Mouse (Mus musculus): ENCODE measurements at regions not wholly inside any gene's neighbourhood (a gene's known extent, or its start where the extent isn't known, plus 50 kb on each side); places are given as distances from the start of the nearest gene placed in this dataset.

DNA sequence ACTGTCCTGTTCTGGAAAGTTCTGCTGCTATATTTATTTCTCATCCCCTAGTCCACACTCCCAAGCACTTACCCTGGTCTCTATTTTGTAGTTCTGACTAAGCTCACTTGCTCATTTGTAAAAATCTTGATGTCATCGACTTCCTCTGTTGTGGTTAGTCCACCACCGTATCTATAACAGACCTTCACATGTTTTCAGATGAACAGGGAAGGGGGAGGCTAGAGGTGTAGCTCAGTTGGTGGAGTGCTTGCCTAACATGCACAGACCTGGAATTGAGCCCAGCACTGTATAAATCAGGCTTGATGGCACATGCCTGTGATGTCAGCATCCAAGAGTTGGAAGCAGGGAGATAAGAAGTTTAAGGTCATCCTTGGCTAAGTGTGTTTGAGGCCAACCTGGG lies 78.3 kb upstream of the Noct start:
- TF ChIP-seq POLR2A (IDR thresholded peaks at IDR 0.05; ENCODE audit: borderline replicate concordance, low read depth, low read length) (no peak), CTCF (IDR thresholded peaks at IDR 0.05; ENCODE audit: low read depth, low read length) (no peak)
- H3K4me1 ChIP-seq (ENCODE audit: control insufficient read depth, insufficient read depth, low read length) = peaks cover 10% of the 10 kb centered on the region
- H3K27ac ChIP-seq (ENCODE audit: insufficient read depth, low read depth, low read length) = no peak overlapping the region
- no peak overlapping the region for H3K4me3 ChIP-seq (ENCODE audit: insufficient read depth, low read length)

DNA sequence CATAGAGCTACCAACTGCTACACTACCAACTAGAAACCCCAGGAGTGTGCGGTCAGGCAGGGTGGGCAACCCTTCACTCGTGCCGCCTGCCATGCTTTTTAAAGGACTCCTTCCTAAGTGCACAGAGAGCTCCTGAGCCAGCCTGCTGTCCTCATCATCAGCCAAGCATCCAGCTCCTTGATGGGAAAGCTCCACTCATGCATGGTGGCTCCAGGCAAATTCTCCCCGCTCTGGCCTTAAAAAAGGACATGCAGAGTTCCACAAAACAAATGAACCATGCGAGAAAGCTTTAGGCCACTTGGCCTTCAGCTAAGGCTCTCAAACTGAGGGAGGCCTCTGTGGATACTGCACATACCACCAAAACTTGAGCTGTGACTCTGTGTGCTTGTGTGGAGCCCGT lies 74.2 kb upstream of the Noct start:
- Histone ChIP-seq H3K27ac (ENCODE audit: insufficient read depth, low read depth, low read length) (no peak overlapping the region), H3K4me1 (ENCODE audit: control insufficient read depth, insufficient read depth, low read length) (peaks cover 13% of the 10 kb centered on the region), H3K4me3 (ENCODE audit: insufficient read depth, low read length) (no peak overlapping the region)
- TF ChIP-seq POLR2A (IDR thresholded peaks at IDR 0.05; ENCODE audit: borderline replicate concordance, low read depth, low read length) (no peak), CTCF (IDR thresholded peaks at IDR 0.05; ENCODE audit: low read depth, low read length) (no peak)

DNA sequence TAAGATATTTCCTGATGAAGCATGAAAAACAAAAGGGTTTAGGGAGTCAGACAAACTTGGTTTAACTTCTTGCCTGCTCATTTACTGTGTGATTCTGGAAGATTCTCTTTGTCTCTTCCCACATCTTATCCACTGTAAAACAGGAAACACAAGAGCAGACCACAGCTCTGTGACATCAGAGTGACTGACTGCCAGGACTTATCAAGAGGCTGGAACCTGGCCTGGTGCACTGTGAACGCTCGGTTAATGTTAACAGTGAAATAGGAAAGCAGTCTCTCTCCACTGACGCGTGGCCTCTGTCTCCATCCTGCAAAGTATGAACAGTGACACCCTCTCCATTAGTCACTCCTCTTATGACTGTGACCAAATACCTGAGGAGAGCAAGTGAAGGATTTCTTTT lies 73.1 kb upstream of the Noct start:
- Histone ChIP-seq H3K4me1 (ENCODE audit: control insufficient read depth, insufficient read depth, low read length) (peaks cover 15% of the 10 kb centered on the region), H3K27ac (ENCODE audit: insufficient read depth, low read depth, low read length) (no peak overlapping the region), H3K4me3 (ENCODE audit: insufficient read depth, low read length) (no peak overlapping the region)
- TF ChIP-seq CTCF (IDR thresholded peaks at IDR 0.05; ENCODE audit: low read depth, low read length) (no peak), POLR2A (IDR thresholded peaks at IDR 0.05; ENCODE audit: borderline replicate concordance, low read depth, low read length) (no peak)

DNA sequence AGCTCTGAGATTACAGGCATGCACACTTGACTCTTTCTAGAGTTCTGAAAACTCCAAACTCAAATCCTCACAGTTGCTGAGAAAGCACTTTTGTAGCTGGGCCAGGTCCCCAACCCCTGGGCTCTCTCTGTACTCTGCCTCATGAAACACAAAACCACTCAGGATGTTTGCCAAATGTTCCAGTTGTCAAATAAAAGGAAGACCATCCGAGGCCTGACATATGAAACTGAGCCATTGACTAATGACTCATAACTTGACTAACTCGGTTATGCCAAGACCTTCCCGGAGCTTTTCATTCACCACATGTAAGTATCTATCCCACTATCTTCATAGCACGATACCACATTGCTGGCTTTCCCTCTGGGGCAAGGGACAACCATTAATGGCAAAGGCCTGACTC lies 68.6 kb upstream of the Noct start:
- Histone ChIP-seq H3K4me3 (ENCODE audit: insufficient read depth, low read length) (no peak overlapping the region), H3K27ac (ENCODE audit: insufficient read depth, low read depth, low read length) (no peak overlapping the region), H3K4me1 (ENCODE audit: control insufficient read depth, insufficient read depth, low read length) (peaks cover 18% of the 10 kb centered on the region)
- TF ChIP-seq POLR2A (IDR thresholded peaks at IDR 0.05; ENCODE audit: borderline replicate concordance, low read depth, low read length) = no peak
- no peak for TF ChIP-seq CTCF (IDR thresholded peaks at IDR 0.05; ENCODE audit: low read depth, low read length)

GRCm38 (mm10) chr3:51156386-51157290 lies 67.6 kb upstream of the Noct start:
- no peak overlapping the region for H3K27ac ChIP-seq (ENCODE audit: insufficient read depth, low read depth, low read length)
- TF ChIP-seq POLR2A (IDR thresholded peaks at IDR 0.05; ENCODE audit: borderline replicate concordance, low read depth, low read length) (no peak), CTCF (IDR thresholded peaks at IDR 0.05; ENCODE audit: low read depth, low read length) (peak; percentile 63)
- H3K4me1 ChIP-seq (ENCODE audit: control insufficient read depth, insufficient read depth, low read length) = peaks cover 13% of the 10 kb centered on the region
- H3K4me3 ChIP-seq (ENCODE audit: insufficient read depth, low read length) = no peak overlapping the region

GRCm38 (mm10) chr3:51157291-51157650 lies 67.0 kb upstream of the Noct start:
- Histone ChIP-seq H3K4me3 (ENCODE audit: insufficient read depth, low read length) (no peak overlapping the region), H3K27ac (ENCODE audit: insufficient read depth, low read depth, low read length) (no peak overlapping the region), H3K4me1 (ENCODE audit: control insufficient read depth, insufficient read depth, low read length) (peaks cover 13% of the 10 kb centered on the region)
- TF ChIP-seq POLR2A (IDR thresholded peaks at IDR 0.05; ENCODE audit: borderline replicate concordance, low read depth, low read length) (no peak), CTCF (IDR thresholded peaks at IDR 0.05; ENCODE audit: low read depth, low read length) (no peak)

- TF ChIP-seq CTCF (IDR thresholded peaks at IDR 0.05; ENCODE audit: low read depth, low read length) (no peak), POLR2A (IDR thresholded peaks at IDR 0.05; ENCODE audit: borderline replicate concordance, low read depth, low read length) (no peak)
- Histone ChIP-seq H3K4me1 (ENCODE audit: control insufficient read depth, insufficient read depth, low read length) (peaks cover 13% of the 10 kb centered on the region), H3K4me3 (ENCODE audit: insufficient read depth, low read length) (no peak overlapping the region), H3K27ac (ENCODE audit: insufficient read depth, low read depth, low read length) (no peak overlapping the region)
Observed at GRCm38 (mm10) chr3:51158449-51158848, 65.8 kb upstream of the Noct start.

DNA sequence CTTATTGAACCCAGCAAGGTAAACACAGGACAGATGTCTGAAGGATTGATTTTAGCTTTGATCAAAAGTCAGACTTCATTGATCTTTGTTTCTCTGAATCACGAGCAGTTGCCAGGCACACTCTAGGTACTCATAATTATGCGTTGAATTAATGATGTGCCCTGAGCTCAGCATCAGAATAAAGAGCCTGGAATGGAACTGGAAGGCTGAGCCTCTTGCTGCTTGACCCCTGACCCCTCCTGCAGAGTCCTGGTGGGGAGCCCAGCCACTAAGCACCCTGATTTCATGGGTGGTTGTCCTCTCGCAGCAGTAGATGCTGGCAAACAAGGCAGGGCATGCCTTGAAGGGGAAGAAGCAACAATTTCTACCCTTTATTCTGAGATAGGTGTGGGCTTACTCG lies 64.9 kb upstream of the Noct start:
- TF ChIP-seq POLR2A (IDR thresholded peaks at IDR 0.05; ENCODE audit: borderline replicate concordance, low read depth, low read length) = no peak
- no peak for TF ChIP-seq CTCF (IDR thresholded peaks at IDR 0.05; ENCODE audit: low read depth, low read length)
- Histone ChIP-seq H3K27ac (ENCODE audit: insufficient read depth, low read depth, low read length) (no peak overlapping the region), H3K4me3 (ENCODE audit: insufficient read depth, low read length) (no peak overlapping the region), H3K4me1 (ENCODE audit: control insufficient read depth, insufficient read depth, low read length) (peaks cover 13% of the 10 kb centered on the region)

DNA sequence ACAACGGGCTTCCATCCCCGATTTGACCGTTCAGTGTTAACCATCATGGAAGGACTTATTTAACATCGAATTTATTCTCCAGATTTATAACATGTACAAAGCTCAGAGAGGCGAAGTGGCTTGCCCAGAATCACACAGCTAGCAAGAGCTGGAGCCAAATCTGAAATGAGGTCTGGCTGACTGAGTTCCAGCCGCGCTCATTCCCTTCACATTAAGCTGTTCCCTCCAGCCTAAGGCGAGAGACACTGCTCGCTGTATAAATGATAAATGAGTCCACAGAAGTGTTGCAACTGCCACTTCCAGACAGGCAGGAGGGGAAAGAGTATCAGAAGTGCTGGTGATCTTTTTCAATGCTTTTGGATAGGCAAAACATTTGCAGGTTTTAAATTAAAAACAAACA lies 64.4 kb upstream of the Noct start:
- TF ChIP-seq CTCF (IDR thresholded peaks at IDR 0.05; ENCODE audit: low read depth, low read length) = no peak
- no peak for TF ChIP-seq POLR2A (IDR thresholded peaks at IDR 0.05; ENCODE audit: borderline replicate concordance, low read depth, low read length)
- Histone ChIP-seq H3K4me1 (ENCODE audit: control insufficient read depth, insufficient read depth, low read length) (peaks cover 13% of the 10 kb centered on the region), H3K4me3 (ENCODE audit: insufficient read depth, low read length) (no peak overlapping the region), H3K27ac (ENCODE audit: insufficient read depth, low read depth, low read length) (no peak overlapping the region)

GRCm38 (mm10) chr3:51160625-51161024 lies 63.6 kb upstream of the Noct start:
- Histone ChIP-seq H3K27ac (ENCODE audit: insufficient read depth, low read depth, low read length) (no peak overlapping the region), H3K4me1 (ENCODE audit: control insufficient read depth, insufficient read depth, low read length) (peaks cover 8% of the 10 kb centered on the region), H3K4me3 (ENCODE audit: insufficient read depth, low read length) (no peak overlapping the region)
- TF ChIP-seq POLR2A (IDR thresholded peaks at IDR 0.05; ENCODE audit: borderline replicate concordance, low read depth, low read length) = no peak
- TF ChIP-seq CTCF (IDR thresholded peaks at IDR 0.05; ENCODE audit: low read depth, low read length) = no peak

Data from bone marrow macrophage, adult 2 months (primary cell).